Mouse (Mus musculus): ENCODE data around the gene Agt.

Gene Agt

GRCm38 (mm10) chr8:124569593-124569992 lies at the start of gene Agt:
Agt (minus strand) TSS chr8:124569706.
- in situ Hi-C loops (cut with MboI) = no loop called here

GRCm38 (mm10) chr8:124618252-124618651 lies 48.7 kb upstream of the Agt start:
- in situ Hi-C loops (cut with MboI) = no loop called here

- in situ Hi-C loops (cut with MboI) = no loop called here
Observed at GRCm38 (mm10) chr8:124617266-124617869, 47.9 kb upstream of the Agt start.

- in situ Hi-C loops (cut with MboI) = no loop called here
Observed at GRCm38 (mm10) chr8:124614325-124614724, 44.8 kb upstream of the Agt start.

GRCm38 (mm10) chr8:124608972-124609353 lies 39.5 kb upstream of the Agt start:
- in situ Hi-C loops (cut with MboI) = no loop called here

- in situ Hi-C loops (cut with MboI) = no loop called here
Observed at GRCm38 (mm10) chr8:124608239-124608971, 38.9 kb upstream of the Agt start.

- in situ Hi-C loops (cut with MboI) = no loop called here
Observed at GRCm38 (mm10) chr8:124604066-124604465, 34.6 kb upstream of the Agt start.

- in situ Hi-C loops (cut with MboI) = no loop called here
Observed at GRCm38 (mm10) chr8:124589393-124589792, 19.9 kb upstream of the Agt start.

- in situ Hi-C loops (cut with MboI) = no loop called here
Observed at GRCm38 (mm10) chr8:124586556-124586955, 17.1 kb upstream of the Agt start.

- in situ Hi-C loops (cut with MboI) = no loop called here
Observed at GRCm38 (mm10) chr8:124585718-124586425, 16.4 kb upstream of the Agt start.

- in situ Hi-C loops (cut with MboI) = no loop called here
Observed at GRCm38 (mm10) chr8:124576751-124577150, 7.2 kb upstream of the Agt start.

GRCm38 (mm10) chr8:124575811-124576210 lies 6.3 kb upstream of the Agt start, which contains the start of gene Capn9:
Capn9 (plus strand) TSS chr8:124576111.
- in situ Hi-C loops (cut with MboI) = no loop called here

- in situ Hi-C loops (cut with MboI) = no loop called here
Observed at GRCm38 (mm10) chr8:124573552-124574340, 4.2 kb upstream of the Agt start.

- in situ Hi-C loops (cut with MboI) = no loop called here
Observed at GRCm38 (mm10) chr8:124572430-124572775, 2.9 kb upstream of the Agt start.

GRCm38 (mm10) chr8:124571732-124572429 lies 2.4 kb upstream of the Agt start:
- in situ Hi-C loops (cut with MboI) = no loop called here

GRCm38 (mm10) chr8:124569100-124569499 lies 406 bp downstream of the Agt start:
- in situ Hi-C loops (cut with MboI) = no loop called here

- in situ Hi-C loops (cut with MboI) = no loop called here
Observed at GRCm38 (mm10) chr8:124567584-124567983, 1.9 kb downstream of the Agt start.

- in situ Hi-C loops (cut with MboI) = no loop called here
Observed at GRCm38 (mm10) chr8:124567126-124567525, 2.4 kb downstream of the Agt start.

- in situ Hi-C loops (cut with MboI) = no loop called here
Observed at GRCm38 (mm10) chr8:124557476-124557875, 12.0 kb downstream of the Agt start.

GRCm38 (mm10) chr8:124556658-124557057 lies 12.8 kb downstream of the Agt start:
- in situ Hi-C loops (cut with MboI) = no loop called here

- in situ Hi-C loops (cut with MboI) = no loop called here
Observed at GRCm38 (mm10) chr8:124556164-124556563, 13.3 kb downstream of the Agt start.
